Mouse (Mus musculus): ENCODE measurements around the gene Msmp. TPM values are rescaled to one million over a fixed set of nuclear protein-coding genes. Genes with fewer than 3 reads are reported as not detected.
"Not testable (repeated sequence)": the region's sequence is repeated elsewhere in the genome, so short reads cannot be mapped to it uniquely, and the experiment has no call there.

Gene Msmp
- polyA plus RNA-seq, 1 experiment from 2014 or later: 0.81 TPM

- peaks cover 34% of the 10 kb centered on the region for H3K36me3 ChIP-seq
Measured at GRCm38 (mm10) chr4:43558028-43558630, 26.2 kb downstream of the Msmp start.

GRCm38 (mm10) chr4:43555926-43556325 lies 28.4 kb downstream of the Msmp start:
- ATAC-seq (replicated peaks): no peak
- H3K4me1 ChIP-seq: peaks cover 31% of the 10 kb centered on the region
- 94% methylated on average over 7 of the region's 7 CpGs for WGBS
- H3K36me3 ChIP-seq: peaks cover 55% of the 10 kb centered on the region
- no peak overlapping the region for H3K27ac ChIP-seq (replicated peaks)
- H3K9me3 ChIP-seq: no peaks in the 10 kb centered on the region
- H3K9ac ChIP-seq (replicated peaks): no peak overlapping the region
- H3K4me2 ChIP-seq (replicated peaks): no peak overlapping the region
- no peak overlapping the region for H3K4me3 ChIP-seq
- no peaks in the 10 kb centered on the region for H3K27me3 ChIP-seq

More at GRCm38 (mm10) chr4:43558028-43558630, 26.2 kb downstream of the Msmp start:
- H3K27me3 ChIP-seq: no peaks in the 10 kb centered on the region
- H3K4me1 ChIP-seq: peaks cover 41% of the 10 kb centered on the region
- WGBS: 62% methylated on average over 5 of the region's 5 CpGs
- no peak overlapping the region for H3K4me2 ChIP-seq (replicated peaks)
- H3K9ac ChIP-seq (replicated peaks): no peak overlapping the region
- no peak overlapping the region for H3K4me3 ChIP-seq
- H3K27ac ChIP-seq (replicated peaks): no peak overlapping the region
- no peak for ATAC-seq (replicated peaks)
- H3K9me3 ChIP-seq: no peaks in the 10 kb centered on the region

- Histone ChIP-seq H3K4me3 (no peak overlapping the region), H3K36me3 (peaks cover 75% of the 10 kb centered on the region), H3K27me3 (no peaks in the 10 kb centered on the region), H3K4me1 (peaks cover 12% of the 10 kb centered on the region), H3K9me3 (no peaks in the 10 kb centered on the region), H3K4me2 (replicated peaks) (no peak overlapping the region), H3K9ac (replicated peaks) (no peak overlapping the region), H3K27ac (replicated peaks) (no peak overlapping the region)
- ATAC-seq (replicated peaks): no peak
Measured at GRCm38 (mm10) chr4:43553891-43554290, 30.4 kb downstream of the Msmp start.

- peaks cover 4% of the 10 kb centered on the region for H3K4me1 ChIP-seq
- no peak for ATAC-seq (replicated peaks)
- H3K4me2 ChIP-seq (replicated peaks): no peak overlapping the region
- WGBS: 95% methylated on average over 5 of the region's 5 CpGs
- H3K27ac ChIP-seq (replicated peaks): no peak overlapping the region
- peaks cover 90% of the 10 kb centered on the region for H3K36me3 ChIP-seq
- H3K9me3 ChIP-seq: no peaks in the 10 kb centered on the region
- H3K9ac ChIP-seq (replicated peaks): no peak overlapping the region
- no peaks in the 10 kb centered on the region for H3K27me3 ChIP-seq
- no peak overlapping the region for H3K4me3 ChIP-seq
Measured at GRCm38 (mm10) chr4:43552437-43552836, 31.9 kb downstream of the Msmp start.

GRCm38 (mm10) chr4:43551854-43552253 lies 32.4 kb downstream of the Msmp start:
- H3K27me3 ChIP-seq; H3K9ac ChIP-seq (replicated peaks); H3K4me1 ChIP-seq; H3K27ac ChIP-seq (replicated peaks); H3K9me3 ChIP-seq; H3K4me2 ChIP-seq (replicated peaks); ATAC-seq (replicated peaks); H3K4me3 ChIP-seq: not testable (repeated sequence)
- peaks cover 96% of the 10 kb centered on the region for H3K36me3 ChIP-seq
- 89% methylated on average over 6 of the region's 6 CpGs for WGBS

- no peak overlapping the region for H3K4me3 ChIP-seq
- no peak for ATAC-seq (replicated peaks)
- H3K27ac ChIP-seq (replicated peaks): no peak overlapping the region
- no peaks in the 10 kb centered on the region for H3K9me3 ChIP-seq
- no peaks in the 10 kb centered on the region for H3K27me3 ChIP-seq
- 94% methylated on average over 12 of the region's 12 CpGs for WGBS
- no peaks in the 10 kb centered on the region for H3K4me1 ChIP-seq
- H3K4me2 ChIP-seq (replicated peaks): no peak overlapping the region
- H3K9ac ChIP-seq (replicated peaks): no peak overlapping the region
- peaks cover 99% of the 10 kb centered on the region for H3K36me3 ChIP-seq
Measured at GRCm38 (mm10) chr4:43549055-43549454, 35.2 kb downstream of the Msmp start.

GRCm38 (mm10) chr4:43547160-43547559 lies 37.1 kb downstream of the Msmp start:
- H3K9ac ChIP-seq (replicated peaks): no peak overlapping the region
- H3K4me3 ChIP-seq: no peak overlapping the region
- peaks cover 99% of the 10 kb centered on the region for H3K36me3 ChIP-seq
- no peaks in the 10 kb centered on the region for H3K4me1 ChIP-seq
- 95% methylated on average over 8 of the region's 8 CpGs for WGBS
- H3K27me3 ChIP-seq: no peaks in the 10 kb centered on the region
- no peak for ATAC-seq (replicated peaks)
- H3K4me2 ChIP-seq (replicated peaks): no peak overlapping the region
- H3K27ac ChIP-seq (replicated peaks): no peak overlapping the region
- H3K9me3 ChIP-seq: no peaks in the 10 kb centered on the region

- no peak overlapping the region for H3K4me2 ChIP-seq (replicated peaks)
- no peak overlapping the region for H3K9ac ChIP-seq (replicated peaks)
- H3K9me3 ChIP-seq: no peaks in the 10 kb centered on the region
- no peak for ATAC-seq (replicated peaks)
- H3K27me3 ChIP-seq: no peaks in the 10 kb centered on the region
- 93% methylated on average over 12 of the region's 12 CpGs for WGBS
- no peaks in the 10 kb centered on the region for H3K4me1 ChIP-seq
- H3K27ac ChIP-seq (replicated peaks): no peak overlapping the region
- no peak overlapping the region for H3K4me3 ChIP-seq
- H3K36me3 ChIP-seq: peaks cover 100% of the 10 kb centered on the region
Measured at GRCm38 (mm10) chr4:43546375-43547047, 37.8 kb downstream of the Msmp start.

- Histone ChIP-seq H3K4me1 (no peaks in the 10 kb centered on the region), H3K27ac (replicated peaks) (no peak overlapping the region), H3K9me3 (no peaks in the 10 kb centered on the region), H3K4me2 (replicated peaks) (no peak overlapping the region), H3K9ac (replicated peaks) (no peak overlapping the region), H3K36me3 (peaks cover 95% of the 10 kb centered on the region), H3K4me3 (no peak overlapping the region), H3K27me3 (no peaks in the 10 kb centered on the region)
- ATAC-seq (replicated peaks): no peak
- WGBS: 82% methylated on average over 3 of the region's 3 CpGs
Measured at GRCm38 (mm10) chr4:43542044-43542443, 42.2 kb downstream of the Msmp start.

- WGBS: 94% methylated on average over 9 of the region's 9 CpGs
- Histone ChIP-seq H3K36me3 (peaks cover 84% of the 10 kb centered on the region), H3K9ac (replicated peaks) (no peak overlapping the region), H3K27me3 (no peaks in the 10 kb centered on the region), H3K4me1 (no peaks in the 10 kb centered on the region), H3K4me3 (no peak overlapping the region), H3K4me2 (replicated peaks) (no peak overlapping the region), H3K9me3 (no peaks in the 10 kb centered on the region), H3K27ac (replicated peaks) (no peak overlapping the region)
- ATAC-seq (replicated peaks): no peak
Measured at GRCm38 (mm10) chr4:43536031-43536430, 48.3 kb downstream of the Msmp start.

GRCm38 (mm10) chr4:43535628-43536027 lies 48.7 kb downstream of the Msmp start:
- Histone ChIP-seq H3K4me1 (no peaks in the 10 kb centered on the region), H3K4me2 (replicated peaks) (no peak overlapping the region), H3K4me3 (no peak overlapping the region), H3K27ac (replicated peaks) (no peak overlapping the region), H3K9me3 (no peaks in the 10 kb centered on the region), H3K36me3 (peaks cover 84% of the 10 kb centered on the region), H3K9ac (replicated peaks) (no peak overlapping the region), H3K27me3 (no peaks in the 10 kb centered on the region)
- 96% methylated on average over 8 of the region's 8 CpGs for whole genome bisulfite sequencing
- ATAC-seq (replicated peaks): no peak

- no peaks in the 10 kb centered on the region for H3K9me3 ChIP-seq
- no peak for ATAC-seq (replicated peaks)
- 92% methylated on average over 9 of the region's 9 CpGs for WGBS
- H3K36me3 ChIP-seq: peaks cover 61% of the 10 kb centered on the region
- no peak overlapping the region for H3K27ac ChIP-seq (replicated peaks)
- no peaks in the 10 kb centered on the region for H3K27me3 ChIP-seq
- no peak overlapping the region for H3K4me3 ChIP-seq
- H3K9ac ChIP-seq (replicated peaks): no peak overlapping the region
- no peak overlapping the region for H3K4me2 ChIP-seq (replicated peaks)
- no peaks in the 10 kb centered on the region for H3K4me1 ChIP-seq
Measured at GRCm38 (mm10) chr4:43533270-43533669, 51.0 kb downstream of the Msmp start.

Data from forebrain, embryonic 15.5 days (tissue).